Mouse (Mus musculus) ES-Bruce4 (cell line): Measurements from ENCODE around the gene Ubac2. TPM values are rescaled to one million over a fixed set of nuclear protein-coding genes. Genes with fewer than 3 reads are reported as not detected.

ENCODE experiments used
- H3K27ac ChIP-seq: 2 replicates; pipeline ENCODE4 v1.5.1; 2012; ENCODE audit warnings: low read length, inconsistent platforms; ENCODE audit not compliant: insufficient read depth
- H3K27me3 ChIP-seq: 2 replicates; pipeline ENCODE4 v1.6.1; 2012; ENCODE audit warnings: mild to moderate bottlenecking, low read length, inconsistent platforms; ENCODE audit not compliant: control insufficient read depth, poor library complexity, insufficient read depth, severe bottlenecking
- H3K36me3 ChIP-seq: 2 replicates; pipeline ENCODE4 v1.6.1; 2012; ENCODE audit warnings: inconsistent platforms, mild to moderate bottlenecking, low read length, moderate library complexity; ENCODE audit not compliant: control insufficient read depth, poor library complexity, insufficient read depth, severe bottlenecking
- H3K4me1 ChIP-seq: one replicate; pipeline ENCODE4 v1.8.1; 2011; ENCODE audit warnings: low read length; ENCODE audit not compliant: control insufficient read depth, insufficient read depth
- H3K4me3 ChIP-seq: 2 replicates; pipeline ENCODE4 v1.5.1; 2011; ENCODE audit warnings: low read depth, mild to moderate bottlenecking, low read length
- H3K9ac ChIP-seq: 2 replicates; pipeline ENCODE4 v1.6.1; 2012; ENCODE audit warnings: low read depth, mild to moderate bottlenecking, inconsistent platforms; ENCODE audit not compliant: poor library complexity, severe bottlenecking
- H3K9me3 ChIP-seq: replicated peaks from 2 replicates; pipeline ENCODE4 v1.6.1; 2012; ENCODE audit warnings: mild to moderate bottlenecking, low read length, inconsistent platforms; ENCODE audit not compliant: control insufficient read depth, poor library complexity, insufficient read depth, severe bottlenecking
- CTCF ChIP-seq: IDR thresholded peaks from one replicate; pipeline ENCODE4 v1.8.1; 2011; ENCODE audit warnings: low read depth, low read length
- EP300 ChIP-seq: IDR thresholded peaks from 2 replicates; pipeline ENCODE4 v1.6.1; 2011; ENCODE audit warnings: low read depth, low read length; ENCODE audit not compliant: insufficient read depth
- POLR2A ChIP-seq: IDR thresholded peaks from one replicate; pipeline ENCODE4 v1.8.1; 2011; ENCODE audit warnings: low read length; ENCODE audit not compliant: insufficient read depth
- polyA plus RNA-seq: library from polyadenylated mRNA; stranded (reverse); fragments of >200 nt; gene quantifications from 2 replicates; pipeline ENCODE4 v1.2.4, GENCODE M21; 2011; ENCODE audit warnings: low read depth; ENCODE audit not compliant: missing spikeins, insufficient read depth, insufficient read length

The Ubac2 gene
- polyA plus RNA-seq, 1 experiment = 42.2 TPM

DNA sequence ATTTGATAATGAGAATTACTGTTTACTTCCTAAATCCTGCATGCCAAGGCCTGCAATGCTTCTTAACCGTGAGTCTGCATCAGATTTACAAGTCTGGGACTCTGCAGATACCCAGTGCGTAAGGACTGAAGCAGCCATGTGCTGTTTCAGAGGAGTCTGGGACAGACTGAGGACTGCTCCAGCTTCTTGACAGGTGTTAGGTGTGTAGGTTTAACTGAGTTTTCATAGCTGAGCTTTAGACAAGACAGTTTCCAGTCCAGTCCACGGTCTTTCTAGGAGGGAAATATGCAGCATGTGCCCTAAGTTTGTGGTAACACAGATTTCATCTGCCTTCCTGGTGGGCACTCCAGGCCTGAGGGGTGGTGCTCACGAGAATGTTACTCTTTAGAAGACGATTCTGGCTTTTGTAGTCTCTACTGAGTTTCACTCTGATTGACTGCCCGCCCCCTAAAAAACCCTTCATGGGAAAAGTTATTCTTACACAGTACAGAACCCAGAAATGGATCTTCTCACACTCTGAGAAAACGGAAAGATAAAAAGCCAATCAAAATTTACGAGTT, 68.9 kb downstream of the Ubac2 start:
- TF ChIP-seq EP300 (no peak), CTCF (no peak), POLR2A (no peak)
- Histone ChIP-seq H3K9me3 (peaks cover 3% of the 10 kb centered on the region; the same call in 1 of the 2 replicates), H3K27ac (peak overlapping the region; percentile 87), H3K4me3 (no peak overlapping the region), H3K9ac (no peak overlapping the region; the same call in 1 of the 2 replicates), H3K36me3 (no peaks in the 10 kb centered on the region), H3K4me1 (peaks cover 5% of the 10 kb centered on the region), H3K27me3 (no peaks in the 10 kb centered on the region)

DNA sequence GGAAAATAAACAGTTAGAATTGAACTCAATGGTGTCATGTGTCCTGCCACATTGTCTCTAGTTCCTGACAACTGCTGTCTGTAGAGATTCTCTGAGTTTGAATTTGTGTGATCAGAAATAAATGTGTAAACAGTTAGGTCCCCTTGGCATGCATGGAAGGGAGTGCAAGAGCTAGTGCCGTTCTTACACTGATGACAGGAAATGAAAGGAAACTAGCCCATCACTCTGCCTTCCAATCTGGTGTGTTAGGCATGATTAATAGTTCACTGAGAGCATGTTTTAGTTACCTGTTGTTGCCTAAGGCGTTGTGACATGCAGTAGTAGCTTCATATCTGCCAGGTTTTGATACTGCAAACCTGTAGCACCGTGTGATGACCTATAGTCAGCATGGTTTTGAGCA, 69.5 kb downstream of the Ubac2 start:
- no peak overlapping the region for H3K4me3 ChIP-seq
- H3K27me3 ChIP-seq = no peaks in the 10 kb centered on the region
- H3K27ac ChIP-seq = no peak overlapping the region
- peaks cover 3% of the 10 kb centered on the region; the same call in 1 of the 2 replicates for H3K9me3 ChIP-seq
- no peaks in the 10 kb centered on the region for H3K36me3 ChIP-seq
- no peak overlapping the region for H3K9ac ChIP-seq
- H3K4me1 ChIP-seq = peaks cover 5% of the 10 kb centered on the region
- TF ChIP-seq CTCF (no peak), EP300 (no peak), POLR2A (no peak)

DNA sequence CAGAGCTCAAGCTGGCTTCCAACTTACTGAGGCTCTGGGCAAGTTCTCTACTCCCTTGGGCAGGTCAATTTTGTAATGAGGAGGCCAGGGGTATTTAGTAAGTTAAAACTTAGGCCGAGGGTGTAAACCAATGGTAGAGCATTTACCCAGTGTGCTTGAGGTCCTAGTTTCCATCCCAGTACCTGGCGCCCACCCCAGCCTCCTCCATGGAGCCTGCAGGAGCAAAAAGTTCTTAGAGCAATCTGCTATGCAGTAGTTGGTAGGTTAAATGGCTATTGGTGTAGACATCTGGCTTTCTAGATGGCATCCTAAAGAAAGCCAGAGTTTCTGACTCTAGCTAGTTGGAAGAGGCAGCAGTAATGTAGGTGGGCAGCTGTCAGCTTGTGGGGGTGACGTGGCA, 71.0 kb downstream of the Ubac2 start:
- no peaks in the 10 kb centered on the region for H3K27me3 ChIP-seq
- H3K4me3 ChIP-seq = no peak overlapping the region
- H3K9ac ChIP-seq = no peak overlapping the region
- H3K4me1 ChIP-seq = peaks cover 5% of the 10 kb centered on the region
- no peak for TF ChIP-seq CTCF
- TF ChIP-seq POLR2A = no peak
- TF ChIP-seq EP300 = no peak
- 0 out of 2 replicates have a peak, but pooled peaks cover 2% of the 10 kb centered on the region for H3K9me3 ChIP-seq
- H3K36me3 ChIP-seq = no peaks in the 10 kb centered on the region
- H3K27ac ChIP-seq = no peak overlapping the region

- Histone ChIP-seq H3K27ac (no peak overlapping the region), H3K36me3 (no peaks in the 10 kb centered on the region), H3K27me3 (no peaks in the 10 kb centered on the region), H3K4me3 (no peak overlapping the region), H3K9ac (no peak overlapping the region), H3K9me3 (no peaks in the 10 kb centered on the region), H3K4me1 (peaks cover 5% of the 10 kb centered on the region)
- TF ChIP-seq CTCF = no peak
- no peak for TF ChIP-seq EP300
- TF ChIP-seq POLR2A = no peak
These were observed 71.5 kb downstream of the Ubac2 start for GRCm38 (mm10) chr14:121949897-121950296.

GRCm38 (mm10) chr14:121951399-121952045, 73.1 kb downstream of the Ubac2 start:
- TF ChIP-seq EP300 = no peak
- TF ChIP-seq CTCF = no peak
- no peak for TF ChIP-seq POLR2A
- Histone ChIP-seq H3K27me3 (no peaks in the 10 kb centered on the region), H3K4me1 (peaks cover 2% of the 10 kb centered on the region), H3K4me3 (no peak overlapping the region), H3K9ac (no peak overlapping the region), H3K27ac (no peak overlapping the region), H3K9me3 (no peaks in the 10 kb centered on the region), H3K36me3 (no peaks in the 10 kb centered on the region)

DNA sequence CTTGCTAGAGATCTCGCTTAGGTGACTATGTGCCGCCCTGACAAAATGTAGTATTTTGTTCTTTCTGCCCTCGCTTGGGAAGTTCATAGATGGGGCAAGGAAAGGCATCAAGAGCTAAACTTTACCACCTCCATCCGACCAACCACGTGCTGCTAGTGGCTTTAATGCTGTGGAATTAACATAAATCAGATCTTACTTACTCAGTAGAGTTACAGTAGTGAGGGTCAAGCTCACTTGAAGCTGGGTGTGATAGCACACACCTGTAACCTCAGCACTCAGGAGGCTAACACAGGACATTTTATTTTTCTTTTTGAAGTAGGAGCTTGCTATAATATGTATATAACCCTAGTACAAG, 73.6 kb downstream of the Ubac2 start:
- Histone ChIP-seq H3K36me3 (no peaks in the 10 kb centered on the region), H3K4me3 (no peak overlapping the region), H3K27me3 (no peaks in the 10 kb centered on the region), H3K27ac (no peak overlapping the region), H3K9me3 (no peaks in the 10 kb centered on the region), H3K4me1 (peaks cover 2% of the 10 kb centered on the region), H3K9ac (no peak overlapping the region)
- TF ChIP-seq POLR2A = no peak
- no peak for TF ChIP-seq EP300
- no peak for TF ChIP-seq CTCF
